Mouse (Mus musculus) cerebellum, adult 2 months (tissue): ENCODE data around the gene Rpl9.

Experiments
- CTCF ChIP-seq: fragments of 200-500 bp; IDR thresholded peaks from 2 replicates; pipeline ENCODE4 v1.5.1; 2011; ENCODE audit warnings: low read depth, mild to moderate bottlenecking, control low read depth, low read length, moderate library complexity, borderline replicate concordance; ENCODE audit not compliant: insufficient read depth
- POLR2A ChIP-seq: fragments of 200-500 bp; IDR thresholded peaks from 2 replicates; pipeline ENCODE4 v1.6.1; 2011; ENCODE audit warnings: low read length, control low read depth, borderline replicate concordance; ENCODE audit not compliant: insufficient read depth

- TF ChIP-seq POLR2A (no peak), CTCF (no peak)
Observed at GRCm38 (mm10) chr5:65415653-65416458, 24.6 kb upstream of the Rpl9 start.
